Mouse (Mus musculus): ENCODE data around the gene Irf8. TPM values are rescaled to one million over a fixed set of nuclear protein-coding genes. Genes with fewer than 3 reads are reported as not detected.
"Not testable (repeated sequence)": the region's sequence is repeated elsewhere in the genome, so short reads cannot be mapped to it uniquely, and the experiment has no call there.

Irf8 gene
- total and polyA plus RNA-seq, 3 experiments: not detected

DNA sequence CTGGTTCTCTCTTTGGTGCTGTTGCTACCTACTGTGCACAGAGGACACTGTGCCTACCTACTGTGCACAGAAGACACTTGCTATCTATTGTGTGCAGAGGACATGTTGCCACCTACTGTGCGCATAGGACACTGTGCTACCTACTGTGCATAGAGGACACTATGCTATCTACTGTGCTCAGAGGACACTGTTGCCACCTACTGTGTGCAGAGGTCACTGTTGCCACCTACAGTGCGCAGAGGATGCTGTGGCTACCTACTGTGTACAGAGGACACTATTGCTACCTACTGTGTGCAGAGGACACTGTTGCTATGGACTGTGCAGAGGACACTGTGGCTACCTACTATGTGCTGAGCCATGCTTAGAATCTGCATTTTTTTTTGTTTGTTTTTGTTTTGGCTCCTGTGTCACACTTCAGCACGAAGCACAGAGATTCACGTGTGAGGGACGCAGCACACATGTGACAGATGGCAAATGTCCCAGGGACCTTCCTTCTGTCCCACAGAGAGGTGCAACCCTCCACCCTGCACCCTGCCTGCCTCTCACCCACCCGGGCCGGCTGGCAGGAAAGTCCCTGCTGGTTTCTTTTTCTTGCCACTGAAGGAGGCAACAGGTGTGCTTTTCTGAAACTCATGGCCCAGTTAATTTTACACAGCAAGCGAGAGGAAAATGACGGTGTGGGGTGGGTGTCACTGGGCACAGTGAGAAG is 61.0 kb downstream of the Irf8 start:
- Histone ChIP-seq H3K4me3 (ENCODE audit: control insufficient read depth in 1 of 2, insufficient read depth in 1 of 2, low read depth in 2 of 2, low read length in 2 of 2) (no peak overlapping the region), H3K9me3 (replicated peaks; ENCODE audit: insufficient read depth, low read length) (no peaks in the 10 kb centered on the region), H3K27me3 (ENCODE audit: control insufficient read depth in 1 of 2, insufficient read depth in 2 of 2, low read length in 2 of 2) (no peaks in the 10 kb centered on the region)

DNA sequence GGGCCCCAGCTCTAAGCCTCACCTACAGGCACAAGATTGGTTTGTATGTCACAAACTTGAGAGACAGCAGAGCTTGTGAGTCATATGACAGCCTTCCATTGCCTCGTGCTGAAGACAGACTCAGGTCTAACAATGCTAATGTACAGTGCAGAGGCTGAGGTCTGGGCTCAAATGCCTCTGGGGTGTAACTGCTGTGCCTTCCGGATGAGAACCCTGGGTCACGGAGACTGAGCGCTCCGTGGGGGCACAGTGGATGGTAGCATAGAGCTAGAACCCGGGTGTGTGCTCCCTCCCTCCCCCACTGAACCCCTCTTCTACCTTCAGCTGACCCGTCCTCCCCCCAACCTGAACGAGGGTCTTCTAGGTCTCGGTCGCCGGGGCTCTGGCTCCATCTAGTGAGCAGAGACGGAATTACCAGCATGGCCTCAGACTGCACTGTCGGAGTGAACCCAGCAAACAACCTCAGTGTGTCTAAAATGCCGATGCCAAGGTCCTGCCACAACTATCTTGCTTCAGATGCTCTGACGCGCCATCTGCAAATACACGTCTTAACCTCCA is 64.2 kb downstream of the Irf8 start:
- no peaks in the 10 kb centered on the region for H3K4me1 ChIP-seq (ENCODE audit: control insufficient read depth in 1 of 2, insufficient read depth in 2 of 2, low read length in 2 of 2)
- no peaks in the 10 kb centered on the region for H3K36me3 ChIP-seq (ENCODE audit: control insufficient read depth in 1 of 2, insufficient read depth in 2 of 2, low read length in 2 of 2)
- TF ChIP-seq JUND (IDR thresholded peaks at IDR 0.05; ENCODE audit: low read depth, low read length) (no peak), CTCF (IDR thresholded peaks at IDR 0.05 in 2 of 3, conservative IDR thresholded peaks at IDR 0.05 in 1 of 3; ENCODE audit: control insufficient read depth in 1 of 3, insufficient read depth in 1 of 3, low read depth in 2 of 3, low read length in 3 of 3, poor library complexity in 1 of 3, severe bottlenecking in 1 of 3) (peak in 2 of 3 experiments; percentile 21 to 44; a peak in 4 of 6 replicates), UBTF (IDR thresholded peaks at IDR 0.05; ENCODE audit: borderline replicate concordance, insufficient read depth, low read depth, low read length) (no peak), KAT2A (conservative IDR thresholded peaks at IDR 0.05; ENCODE audit: low read depth, low read length) (no peak), HCFC1 (IDR thresholded peaks at IDR 0.05; ENCODE audit: low read depth, low read length) (no peak), ZKSCAN1 (IDR thresholded peaks at IDR 0.05; ENCODE audit: low read depth, low read length) (no peak)
- DNase-seq (ENCODE audit: low read depth, low spot score): no peak
- H3K4me3 ChIP-seq (ENCODE audit: control insufficient read depth in 1 of 2, insufficient read depth in 1 of 2, low read depth in 2 of 2, low read length in 2 of 2): no peak overlapping the region
- H3K9me3 ChIP-seq (replicated peaks; ENCODE audit: insufficient read depth, low read length): no peaks in the 10 kb centered on the region
- H3K27me3 ChIP-seq (ENCODE audit: control insufficient read depth in 1 of 2, insufficient read depth in 2 of 2, low read length in 2 of 2): no peaks in the 10 kb centered on the region
- no peak overlapping the region for H3K9ac ChIP-seq (ENCODE audit: control insufficient read depth, low read depth, low read length, poor library complexity, severe bottlenecking)
- no peak overlapping the region for H3K27ac ChIP-seq (ENCODE audit: control insufficient read depth, low read depth, low read length)
- no peaks in the 10 kb centered on the region for H3K79me2 ChIP-seq (ENCODE audit: control insufficient read depth, insufficient read depth, low read length, poor library complexity)

More for the DNA sequence above, 61.0 kb downstream of the Irf8 start:
- no peaks in the 10 kb centered on the region for H3K36me3 ChIP-seq (ENCODE audit: control insufficient read depth in 1 of 2, insufficient read depth in 2 of 2, low read length in 2 of 2)
- no peak for DNase-seq (ENCODE audit: low read depth, low spot score)
- H3K27ac ChIP-seq (ENCODE audit: control insufficient read depth, low read depth, low read length): no peak overlapping the region
- no peak overlapping the region for H3K9ac ChIP-seq (ENCODE audit: control insufficient read depth, low read depth, low read length, poor library complexity, severe bottlenecking)
- TF ChIP-seq ZKSCAN1 (IDR thresholded peaks at IDR 0.05; ENCODE audit: low read depth, low read length) (peak; percentile 72; the same call in 1 of the 2 replicates), TCF12 (IDR thresholded peaks at IDR 0.05; ENCODE audit: low read depth, low read length) (no peak)
- H3K4me1 ChIP-seq (ENCODE audit: control insufficient read depth in 1 of 2, insufficient read depth in 2 of 2, low read length in 2 of 2): no peaks in the 10 kb centered on the region
- no peaks in the 10 kb centered on the region for H3K79me2 ChIP-seq (ENCODE audit: control insufficient read depth, insufficient read depth, low read length, poor library complexity)

DNA sequence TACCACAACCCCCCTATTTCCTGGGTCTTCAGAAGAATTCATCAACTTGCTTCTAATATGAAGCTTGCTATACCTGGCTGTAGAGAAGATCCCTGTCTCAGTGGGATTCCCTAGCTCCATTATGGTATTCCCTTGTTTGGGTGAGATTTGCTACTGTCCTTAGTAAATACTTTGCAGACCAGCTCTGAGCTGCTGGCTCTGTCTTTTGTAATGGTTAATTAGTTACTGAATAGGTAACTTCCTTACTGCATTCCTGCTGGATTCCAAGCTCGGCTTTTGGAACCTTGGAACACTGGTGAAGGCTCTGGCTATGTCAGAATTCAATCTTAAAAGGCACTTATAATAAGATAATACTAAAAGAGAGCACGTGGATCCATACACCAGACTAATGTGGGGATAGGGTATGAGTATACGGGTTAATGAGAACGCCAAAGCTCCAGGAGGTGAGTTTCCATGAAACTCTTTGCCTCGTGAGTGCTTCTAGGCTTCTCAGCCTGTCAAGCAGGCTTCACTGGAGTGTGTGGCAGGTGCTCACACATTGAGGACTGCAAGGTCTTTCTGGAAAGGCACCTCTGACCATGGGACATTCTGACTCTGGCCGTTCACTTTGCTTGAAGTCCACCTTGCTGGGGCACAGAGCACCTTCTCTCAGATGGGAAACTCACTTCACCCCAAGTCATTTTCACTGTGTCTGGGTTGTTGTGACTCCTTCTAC is 67.7 kb downstream of the Irf8 start:
- not testable (repeated sequence) for H3K9me3 ChIP-seq (replicated peaks; ENCODE audit: insufficient read depth, low read length); H3K27me3 ChIP-seq (ENCODE audit: control insufficient read depth in 1 of 2, insufficient read depth in 2 of 2, low read length in 2 of 2)

More for the DNA sequence above, 67.7 kb downstream of the Irf8 start:
- not testable (repeated sequence) for H3K79me2 ChIP-seq (ENCODE audit: control insufficient read depth, insufficient read depth, low read length, poor library complexity); H3K4me3 ChIP-seq (ENCODE audit: control insufficient read depth in 1 of 2, insufficient read depth in 1 of 2, low read depth in 2 of 2, low read length in 2 of 2); H3K4me1 ChIP-seq (ENCODE audit: control insufficient read depth in 1 of 2, insufficient read depth in 2 of 2, low read length in 2 of 2); H3K27ac ChIP-seq (ENCODE audit: control insufficient read depth, low read depth, low read length); H3K36me3 ChIP-seq (ENCODE audit: control insufficient read depth in 1 of 2, insufficient read depth in 2 of 2, low read length in 2 of 2); DNase-seq (ENCODE audit: low read depth, low spot score); H3K9ac ChIP-seq (ENCODE audit: control insufficient read depth, low read depth, low read length, poor library complexity, severe bottlenecking)

Data from MEL (cell line).